Mouse (Mus musculus): Measurements from ENCODE around the gene Baz2b. TPM values are rescaled to one million over a fixed set of nuclear protein-coding genes. Genes with fewer than 3 reads are reported as not detected.

Gene Baz2b
- polyA plus RNA-seq, 1 experiment from 2014 or later = 47.0 TPM

- H3K4me3 ChIP-seq = no peak overlapping the region
- WGBS = 80% methylated on average over 4 of the region's 4 CpGs
- H3K9ac ChIP-seq = no peak overlapping the region
- peaks cover 6% of the 10 kb centered on the region for H3K36me3 ChIP-seq
- no peak for ATAC-seq (ENCODE audit: insufficient number of reproducible peaks, low FRiP score, low TSS enrichment, low read depth)
- H3K9me3 ChIP-seq = no peaks in the 10 kb centered on the region
- H3K4me2 ChIP-seq = no peak overlapping the region
- H3K4me1 ChIP-seq = peaks cover 13% of the 10 kb centered on the region; the same call in 1 of the 2 replicates
- no peak overlapping the region for H3K27ac ChIP-seq
- H3K27me3 ChIP-seq = no peaks in the 10 kb centered on the region
These were observed 94.7 kb downstream of the Baz2b start for GRCm38 (mm10) chr2:60114901-60115300.

DNA sequence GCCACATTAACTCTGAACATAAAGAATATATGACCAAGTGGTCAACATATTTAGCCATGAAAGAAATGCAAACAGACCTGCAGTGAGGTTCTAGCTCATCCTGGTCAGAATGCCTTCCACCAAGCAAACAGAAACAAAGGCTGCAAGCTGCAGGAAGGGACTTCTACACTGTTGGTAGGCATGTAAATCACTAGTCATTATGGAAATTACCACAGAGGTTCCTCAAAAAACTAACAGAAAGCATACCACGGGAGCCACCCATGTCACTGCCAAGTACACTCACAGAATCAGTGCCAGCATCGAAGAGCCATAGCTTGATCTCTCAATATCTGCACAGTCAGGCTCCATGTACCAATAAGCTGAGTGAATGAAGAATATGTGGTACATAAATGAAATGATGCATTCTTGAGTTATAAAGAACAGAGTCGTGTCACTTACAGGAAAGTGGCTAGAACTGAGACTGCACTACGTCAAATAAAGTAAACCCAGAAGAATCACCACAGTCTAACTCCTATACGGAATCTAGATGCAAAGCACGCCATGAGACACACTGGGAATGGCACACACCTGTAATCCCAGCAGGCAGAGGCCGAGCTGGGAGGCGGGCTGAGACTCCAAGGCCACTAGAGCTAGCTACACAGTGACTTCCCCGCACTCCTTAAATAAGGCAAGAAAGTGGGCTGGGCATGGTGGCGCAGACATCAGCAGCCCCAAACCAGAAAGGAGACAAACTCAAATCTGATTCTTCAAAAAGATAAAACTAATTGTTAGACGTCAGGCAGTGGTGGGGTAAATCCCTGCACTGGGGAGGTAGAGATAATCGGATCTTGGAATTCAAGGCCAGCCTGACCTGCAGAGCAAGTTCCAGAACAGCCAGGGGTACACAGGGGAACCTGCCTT, 95.7 kb downstream of the Baz2b start:
- Histone ChIP-seq H3K4me3 (no peak overlapping the region), H3K4me2 (no peak overlapping the region), H3K36me3 (peaks cover 6% of the 10 kb centered on the region), H3K27ac (no peak overlapping the region), H3K27me3 (no peaks in the 10 kb centered on the region), H3K9ac (no peak overlapping the region), H3K4me1 (peaks cover 12% of the 10 kb centered on the region; the same call in 1 of the 2 replicates), H3K9me3 (no peaks in the 10 kb centered on the region)
- ATAC-seq (ENCODE audit: insufficient number of reproducible peaks, low FRiP score, low TSS enrichment, low read depth) = no peak
- WGBS = 73% methylated on average over 12 of the region's 12 CpGs

DNA sequence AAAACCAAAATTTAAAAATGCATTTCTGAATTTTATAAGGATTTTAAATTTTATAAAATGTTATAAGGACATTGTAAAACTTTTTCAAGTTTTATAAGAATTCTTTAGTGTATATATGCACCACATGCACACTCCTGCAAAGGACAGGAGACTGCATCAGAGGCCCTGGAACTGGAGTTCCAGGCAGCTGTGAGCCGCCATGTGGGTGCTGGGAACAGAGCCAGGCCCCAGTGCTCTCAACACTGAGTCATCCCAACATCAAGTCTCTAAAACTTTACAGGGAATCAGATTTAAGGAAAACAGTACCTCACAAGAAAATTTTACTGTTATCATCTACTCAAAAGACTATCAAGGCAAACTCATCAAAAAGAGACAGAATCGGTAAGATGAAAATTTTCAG, 97.5 kb downstream of the Baz2b start:
- Histone ChIP-seq H3K27ac (no peak overlapping the region), H3K9me3 (no peaks in the 10 kb centered on the region), H3K4me3 (no peak overlapping the region), H3K9ac (no peak overlapping the region), H3K4me1 (peaks cover 8% of the 10 kb centered on the region; the same call in 1 of the 2 replicates), H3K4me2 (no peak overlapping the region), H3K36me3 (peaks cover 6% of the 10 kb centered on the region), H3K27me3 (no peaks in the 10 kb centered on the region)
- 74% methylated on average over 2 of the region's 2 CpGs for whole genome bisulfite sequencing
- ATAC-seq (ENCODE audit: insufficient number of reproducible peaks, low FRiP score, low TSS enrichment, low read depth) = no peak

- no peak for ATAC-seq (ENCODE audit: insufficient number of reproducible peaks, low FRiP score, low TSS enrichment, low read depth)
- no peak overlapping the region for H3K4me2 ChIP-seq
- H3K36me3 ChIP-seq = peaks cover 6% of the 10 kb centered on the region
- no peaks in the 10 kb centered on the region for H3K27me3 ChIP-seq
- H3K27ac ChIP-seq = no peak overlapping the region
- H3K9ac ChIP-seq = no peak overlapping the region
- 79% methylated on average over 3 of the region's 3 CpGs for WGBS
- no peak overlapping the region for H3K4me3 ChIP-seq
- H3K4me1 ChIP-seq = no peaks in the 10 kb centered on the region
- no peaks in the 10 kb centered on the region for H3K9me3 ChIP-seq
These were observed 100.6 kb downstream of the Baz2b start for GRCm38 (mm10) chr2:60109001-60109400.

DNA sequence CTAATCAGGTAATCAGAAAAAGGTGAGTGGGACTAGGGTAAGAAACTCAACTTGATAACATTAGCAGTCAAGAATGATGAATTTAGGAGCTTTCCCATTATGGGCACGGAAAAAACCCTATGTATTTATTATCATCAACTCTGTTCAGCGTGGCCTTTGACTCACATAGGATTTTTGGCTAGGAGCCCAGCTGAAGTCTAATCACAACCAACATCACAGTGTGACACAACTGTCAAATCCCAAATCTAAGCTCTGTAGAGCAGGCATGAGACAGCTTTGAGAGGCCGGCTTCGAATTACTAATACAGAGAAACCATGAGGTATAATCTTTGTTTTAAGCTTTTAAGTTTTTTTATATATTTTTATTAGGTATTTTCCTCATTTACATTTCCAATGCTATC, 113.0 kb downstream of the Baz2b start:
- no peak overlapping the region for H3K4me3 ChIP-seq
- WGBS = 86% methylated on average over 4 of the region's 4 CpGs

GRCm38 (mm10) chr2:60090280-60090679, 119.4 kb downstream of the Baz2b start:
- Histone ChIP-seq H3K4me2 (no peak overlapping the region), H3K27ac (no peak overlapping the region), H3K27me3 (no peaks in the 10 kb centered on the region), H3K9me3 (no peaks in the 10 kb centered on the region), H3K4me1 (peaks cover 9% of the 10 kb centered on the region), H3K4me3 (no peak overlapping the region), H3K36me3 (no peaks in the 10 kb centered on the region), H3K9ac (no peak overlapping the region)
- WGBS = 66% methylated on average over 6 of the region's 6 CpGs
- ATAC-seq (ENCODE audit: insufficient number of reproducible peaks, low FRiP score, low TSS enrichment, low read depth) = no peak

More for the DNA sequence above, 113.0 kb downstream of the Baz2b start:
- ATAC-seq (ENCODE audit: insufficient number of reproducible peaks, low FRiP score, low TSS enrichment, low read depth) = no peak
- no peaks in the 10 kb centered on the region for H3K9me3 ChIP-seq
- peaks cover 3% of the 10 kb centered on the region; the same call in 1 of the 2 replicates for H3K36me3 ChIP-seq
- H3K27me3 ChIP-seq = no peaks in the 10 kb centered on the region
- H3K27ac ChIP-seq = no peak overlapping the region
- no peak overlapping the region for H3K4me2 ChIP-seq
- H3K9ac ChIP-seq = no peak overlapping the region
- no peaks in the 10 kb centered on the region for H3K4me1 ChIP-seq

DNA sequence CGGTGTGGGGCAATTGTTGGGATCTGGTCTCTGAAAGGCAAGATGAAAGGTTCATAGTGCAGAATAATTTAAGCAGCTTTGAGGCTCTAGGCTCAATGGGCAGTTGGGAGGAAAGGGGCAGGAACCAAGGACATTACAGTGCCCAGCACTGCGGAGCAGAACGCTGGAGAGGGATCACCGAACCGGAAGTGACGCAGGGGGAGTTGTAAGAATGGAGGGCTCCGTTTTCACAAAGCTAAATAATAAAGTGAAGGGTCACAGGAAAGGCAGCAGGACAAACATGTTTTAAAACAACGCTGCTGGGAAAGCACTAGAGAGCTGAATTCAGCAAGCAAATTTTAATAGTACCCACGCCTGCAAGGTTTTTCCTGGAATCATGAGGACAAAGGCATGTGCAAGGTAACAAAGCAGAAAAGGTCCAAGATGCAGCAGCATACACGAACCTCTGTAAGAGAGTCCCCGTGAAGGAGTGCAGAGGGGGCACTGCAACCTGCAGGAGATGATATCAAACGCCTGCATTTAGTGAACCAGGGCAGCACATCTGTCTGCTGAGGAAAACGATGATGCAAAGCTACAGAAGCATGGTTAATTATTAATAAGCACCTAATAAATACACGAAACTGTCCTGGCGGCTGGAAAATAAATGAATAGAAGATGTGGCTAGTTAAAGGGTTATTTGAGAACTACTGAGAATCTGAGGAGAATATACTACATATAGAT, 120.0 kb downstream of the Baz2b start:
- Histone ChIP-seq H3K4me2 (no peak overlapping the region), H3K36me3 (no peaks in the 10 kb centered on the region), H3K4me1 (peaks cover 9% of the 10 kb centered on the region), H3K9ac (no peak overlapping the region), H3K4me3 (no peak overlapping the region), H3K27me3 (no peaks in the 10 kb centered on the region), H3K9me3 (no peaks in the 10 kb centered on the region), H3K27ac (no peak overlapping the region)
- no peak for ATAC-seq (ENCODE audit: insufficient number of reproducible peaks, low FRiP score, low TSS enrichment, low read depth)
- 54% methylated on average over 15 of the region's 15 CpGs for WGBS

- Histone ChIP-seq H3K36me3 (no peaks in the 10 kb centered on the region), H3K4me2 (no peak overlapping the region), H3K9me3 (no peaks in the 10 kb centered on the region), H3K4me1 (peaks cover 9% of the 10 kb centered on the region), H3K4me3 (no peak overlapping the region), H3K9ac (no peak overlapping the region), H3K27ac (no peak overlapping the region), H3K27me3 (no peaks in the 10 kb centered on the region)
- no peak for ATAC-seq (ENCODE audit: insufficient number of reproducible peaks, low FRiP score, low TSS enrichment, low read depth)
- WGBS = 84% methylated on average over 14 of the region's 14 CpGs
These were observed 120.7 kb downstream of the Baz2b start for GRCm38 (mm10) chr2:60088785-60089527.

DNA sequence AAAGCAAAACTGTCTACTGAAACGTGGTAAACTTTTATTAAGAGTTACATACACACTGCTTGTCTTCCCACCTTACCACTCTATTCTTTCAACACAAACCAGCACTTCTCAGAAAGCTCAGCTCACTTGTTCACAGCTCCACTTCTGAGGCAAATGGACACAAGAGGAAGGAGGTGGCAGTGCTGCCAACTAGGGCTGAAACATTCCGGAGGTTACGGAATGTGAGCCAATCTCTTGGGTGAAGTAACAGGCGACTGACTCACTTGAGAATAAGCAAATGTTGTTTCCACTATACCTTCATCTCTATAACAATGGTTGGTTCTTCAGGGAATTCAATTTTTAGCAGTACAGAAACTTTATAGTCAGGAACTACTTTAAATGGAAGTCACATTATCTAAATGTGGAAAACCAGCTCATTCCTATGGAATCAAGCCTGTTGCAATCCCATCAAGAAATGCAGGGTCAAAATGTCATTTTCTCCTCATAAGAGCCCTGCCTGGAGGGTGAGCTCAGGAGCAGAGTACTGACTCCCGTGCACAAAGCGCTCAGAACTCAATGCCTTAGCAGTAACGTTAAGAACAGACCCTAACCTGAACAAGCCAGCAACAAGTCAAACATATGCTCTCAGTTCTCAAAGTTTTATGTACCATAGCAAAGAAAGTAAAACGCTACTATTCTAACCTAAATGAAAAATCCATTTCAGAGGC, 123.3 kb downstream of the Baz2b start:
- no peak for ATAC-seq (ENCODE audit: insufficient number of reproducible peaks, low FRiP score, low TSS enrichment, low read depth)
- Histone ChIP-seq H3K9me3 (no peaks in the 10 kb centered on the region), H3K4me1 (peaks cover 19% of the 10 kb centered on the region), H3K36me3 (no peaks in the 10 kb centered on the region), H3K27ac (peak overlapping the region; percentile 48), H3K9ac (no peak overlapping the region), H3K4me3 (no peak overlapping the region), H3K27me3 (no peaks in the 10 kb centered on the region), H3K4me2 (no peak overlapping the region)
- 35% methylated on average over 8 of the region's 8 CpGs for WGBS

GRCm38 (mm10) chr2:60084823-60085222, 124.8 kb downstream of the Baz2b start:
- Histone ChIP-seq H3K27ac (no peak overlapping the region), H3K9ac (no peak overlapping the region), H3K27me3 (no peaks in the 10 kb centered on the region), H3K4me2 (no peak overlapping the region), H3K9me3 (no peaks in the 10 kb centered on the region), H3K4me1 (peaks cover 19% of the 10 kb centered on the region), H3K4me3 (no peak overlapping the region), H3K36me3 (no peaks in the 10 kb centered on the region)
- ATAC-seq (ENCODE audit: insufficient number of reproducible peaks, low FRiP score, low TSS enrichment, low read depth) = no peak
- WGBS = 100% methylated on average over 1 of the region's 1 CpGs

DNA sequence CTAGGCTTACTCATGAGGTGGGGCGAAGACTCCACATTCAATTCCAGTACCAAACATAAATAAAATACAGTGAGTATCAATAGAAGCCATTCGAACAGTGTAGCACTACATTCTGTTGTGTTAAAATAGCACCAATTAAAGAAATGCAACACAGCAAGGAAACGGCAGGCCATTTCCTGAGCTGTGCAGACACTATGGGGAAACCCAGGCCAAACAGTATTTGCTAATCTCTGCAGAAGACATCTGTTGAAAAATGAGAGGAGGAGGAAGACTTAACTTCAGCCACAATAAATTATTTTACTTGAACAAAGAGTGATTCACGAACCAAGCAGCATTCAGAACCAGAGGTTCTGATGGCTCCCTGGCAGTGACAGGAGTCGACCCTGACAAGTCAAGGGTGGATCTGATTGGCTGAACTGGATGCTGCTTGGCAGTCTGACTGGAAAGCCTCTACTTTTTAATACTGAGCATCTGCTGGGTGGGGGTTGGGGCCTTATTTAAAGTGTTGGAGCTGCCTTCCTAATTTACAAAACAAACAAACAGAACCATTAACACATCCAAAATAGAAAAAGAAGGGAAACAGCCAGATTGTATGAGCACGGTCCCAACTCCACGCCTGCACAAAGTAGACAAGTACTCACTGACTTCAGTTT, 126.5 kb downstream of the Baz2b start:
- Histone ChIP-seq H3K9ac (no peak overlapping the region), H3K9me3 (no peaks in the 10 kb centered on the region), H3K27ac (no peak overlapping the region), H3K27me3 (no peaks in the 10 kb centered on the region), H3K4me2 (no peak overlapping the region), H3K4me3 (no peak overlapping the region), H3K36me3 (no peaks in the 10 kb centered on the region), H3K4me1 (peaks cover 19% of the 10 kb centered on the region)
- WGBS = 45% methylated on average over 7 of the region's 7 CpGs
- ATAC-seq (ENCODE audit: insufficient number of reproducible peaks, low FRiP score, low TSS enrichment, low read depth) = no peak

Data from limb, embryonic 15.5 days (tissue).